Mouse (Mus musculus) embryonic facial prominence, embryonic 10.5 days (tissue): ENCODE measurements around the gene Nmt1. TPM values are rescaled to one million over a fixed set of nuclear protein-coding genes. Genes with fewer than 3 reads are reported as not detected.

Experiments used
- DNase-seq: peaks from one replicate; pipeline ENCODE4 v3.0.0-alpha.2; 2017; ENCODE audit warnings: low spot score
- H3K27ac ChIP-seq: fragments of 300-500 bp; sonication (generic); replicated peaks from 2 replicates; pipeline ENCODE4 v1.5.1; 2016; ENCODE audit warnings: mild to moderate bottlenecking
- H3K27me3 ChIP-seq: fragments of 300-500 bp; sonication (generic); replicated peaks from 2 replicates; pipeline ENCODE4 v1.6.1; 2016; ENCODE audit warnings: low read depth, mild to moderate bottlenecking; ENCODE audit not compliant: poor library complexity, severe bottlenecking
- H3K36me3 ChIP-seq: fragments of 300-500 bp; sonication (generic); replicated peaks from 2 replicates; pipeline ENCODE4 v1.6.1; 2016; ENCODE audit warnings: mild to moderate bottlenecking, moderate library complexity
- H3K4me1 ChIP-seq: fragments of 300-500 bp; sonication (generic); 2 replicates; pipeline ENCODE4 v1.6.1; 2016
- H3K4me3 ChIP-seq: fragments of 300-500 bp; sonication (generic); 2 replicates; pipeline ENCODE4 v1.5.1; 2016; ENCODE audit warnings: mild to moderate bottlenecking, moderate library complexity
- H3K9me3 ChIP-seq: fragments of 300-500 bp; sonication (generic); 2 replicates; pipeline ENCODE4 v1.6.1; 2016; ENCODE audit warnings: mild to moderate bottlenecking
- WGBS: fragments of 180-500 bp; shearing (Covaris S2); methylation state at CpG from one replicate; pipeline ENCODE4 v1.1.7; 2016; 5-methylcytosine and 5-hydroxymethylcytosine counted together
- polyA plus RNA-seq: library from polyadenylated mRNA; unstranded; fragments of >200 nt; fragmentation: Nextera tagmentation; extraction: Ambion mirVana; gene quantifications from 2 replicates; pipeline ENCODE4 v1.2.1, GENCODE M21; 2016

The Nmt1 gene
- polyA plus RNA-seq, 1 experiment from 2014 or later: 63.2 TPM

DNA sequence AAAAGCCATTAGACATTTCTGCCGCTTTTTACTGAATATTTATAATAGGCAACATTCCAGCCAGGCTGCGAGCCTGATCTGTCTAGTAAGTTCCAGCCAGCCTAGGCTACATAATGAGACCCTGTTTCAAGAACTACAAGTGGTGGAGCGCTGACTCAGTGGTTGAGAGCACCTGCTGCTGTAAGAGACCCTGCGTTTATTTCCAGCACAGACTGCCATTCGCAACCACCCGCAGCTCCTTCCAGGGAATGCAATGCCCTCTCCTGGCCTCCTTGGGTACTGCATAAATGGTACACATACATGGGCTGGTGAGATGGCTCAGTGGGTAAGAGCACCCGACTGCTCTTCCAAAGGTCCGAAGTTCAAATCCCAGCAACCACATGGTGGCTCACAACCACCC, 18.8 kb upstream of the Nmt1 start:
- DNase-seq: peak; percentile 47
- WGBS: 93% methylated on average over 8 of the region's 8 CpGs
- H3K9me3 ChIP-seq: no peaks in the 10 kb centered on the region

GRCm38 (mm10) chr11:103010454-103011205, 17.4 kb upstream of the Nmt1 start:
- Histone ChIP-seq H3K4me1 (peaks cover 16% of the 10 kb centered on the region), H3K4me3 (no peak overlapping the region), H3K36me3 (peaks cover 93% of the 10 kb centered on the region), H3K9me3 (no peaks in the 10 kb centered on the region), H3K27ac (no peak overlapping the region), H3K27me3 (no peaks in the 10 kb centered on the region)
- no peak for DNase-seq
- WGBS: 92% methylated on average over 13 of the region's 13 CpGs

More for the DNA sequence above, 18.8 kb upstream of the Nmt1 start:
- Histone ChIP-seq H3K4me1 (peaks cover 8% of the 10 kb centered on the region), H3K27ac (no peak overlapping the region), H3K36me3 (peaks cover 95% of the 10 kb centered on the region), H3K4me3 (no peak overlapping the region), H3K27me3 (no peaks in the 10 kb centered on the region)

DNA sequence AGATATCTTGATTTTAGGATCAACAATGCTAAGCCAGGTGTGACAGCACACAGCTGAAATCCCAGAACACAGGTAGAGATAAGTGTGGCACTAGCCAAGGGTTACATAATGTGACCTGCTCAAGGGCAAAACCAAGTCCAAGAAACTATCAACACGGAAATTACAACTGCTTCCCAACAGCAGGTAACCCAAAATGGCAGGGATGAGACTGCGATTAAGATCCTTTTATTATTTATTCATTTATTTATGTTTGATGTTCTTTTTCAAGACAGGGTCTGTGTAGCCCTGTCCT, 16.8 kb upstream of the Nmt1 start:
- Histone ChIP-seq H3K27ac (no peak overlapping the region), H3K4me1 (peaks cover 21% of the 10 kb centered on the region), H3K27me3 (no peaks in the 10 kb centered on the region), H3K36me3 (peaks cover 90% of the 10 kb centered on the region), H3K9me3 (no peaks in the 10 kb centered on the region), H3K4me3 (no peak overlapping the region)
- DNase-seq: no peak
- WGBS: 96% methylated on average over 2 of the region's 2 CpGs

DNA sequence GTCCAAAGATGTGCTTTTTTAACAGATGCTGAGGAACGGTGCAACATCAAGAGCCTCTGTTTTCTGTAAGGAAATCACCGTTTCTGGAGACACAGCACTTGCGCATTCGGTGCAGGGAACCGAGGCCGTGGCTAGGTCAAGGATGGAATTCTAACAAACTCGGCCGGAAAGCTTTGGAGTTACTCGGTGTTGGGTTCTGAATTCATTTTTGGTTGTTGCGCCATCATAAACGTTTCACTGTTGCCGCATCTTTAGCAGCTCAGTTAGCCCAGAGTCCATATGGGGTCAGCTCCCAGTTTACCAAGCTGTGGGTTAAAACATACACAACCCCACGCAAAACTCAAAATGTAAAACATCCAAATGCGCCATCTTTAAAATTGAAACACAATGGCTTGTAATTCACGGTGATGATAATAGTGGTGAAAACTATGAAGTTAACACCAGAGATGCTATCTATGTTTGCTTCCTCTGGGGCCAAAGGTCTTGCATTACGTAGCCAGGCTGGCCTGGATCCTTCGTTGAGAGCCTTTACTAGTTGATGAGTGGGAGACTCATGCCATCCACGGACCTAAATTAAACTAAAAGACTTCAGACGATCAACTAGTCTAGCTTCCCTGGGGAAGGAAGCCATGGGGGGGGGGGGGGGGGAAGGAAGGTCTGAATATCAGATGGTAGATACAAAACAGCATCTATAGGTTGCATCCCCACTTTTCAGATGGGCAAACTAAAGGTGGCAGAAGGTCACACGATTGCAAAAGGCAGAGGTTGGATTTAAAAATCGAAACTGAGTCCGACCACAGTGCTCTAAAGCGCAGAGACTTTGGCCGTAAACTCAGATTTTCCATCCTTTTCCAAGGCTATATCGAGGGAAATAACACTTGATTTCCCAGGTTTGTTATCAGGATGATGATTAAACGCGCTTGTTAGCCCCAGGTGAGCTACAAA, 11.8 kb upstream of the Nmt1 start:
- DNase-seq: no peak
- WGBS: 51% methylated on average over 27 of the region's 27 CpGs

GRCm38 (mm10) chr11:103016930-103017329, 11.1 kb upstream of the Nmt1 start:
- H3K36me3 ChIP-seq: peaks cover 37% of the 10 kb centered on the region
- H3K27ac ChIP-seq: peak overlapping the region; percentile 97
- H3K27me3 ChIP-seq: no peaks in the 10 kb centered on the region
- peak; percentile 99 for DNase-seq
- WGBS: under 1% methylated on average over 41 of the region's 41 CpGs
- H3K4me1 ChIP-seq: peaks cover 27% of the 10 kb centered on the region
- peak overlapping the region; percentile 83 for H3K4me3 ChIP-seq
- H3K9me3 ChIP-seq: no peaks in the 10 kb centered on the region

More for the DNA sequence above, 11.8 kb upstream of the Nmt1 start:
- Histone ChIP-seq H3K27ac (peak overlapping the region; percentile 97), H3K27me3 (no peaks in the 10 kb centered on the region), H3K36me3 (peaks cover 42% of the 10 kb centered on the region), H3K4me1 (peaks cover 27% of the 10 kb centered on the region), H3K4me3 (peak overlapping the region; percentile 83), H3K9me3 (no peaks in the 10 kb centered on the region)

- H3K9me3 ChIP-seq: no peaks in the 10 kb centered on the region
- no peak overlapping the region for H3K4me3 ChIP-seq
- H3K27ac ChIP-seq: no peak overlapping the region
- no peaks in the 10 kb centered on the region for H3K27me3 ChIP-seq
- peaks cover 27% of the 10 kb centered on the region for H3K4me1 ChIP-seq
- H3K36me3 ChIP-seq: peaks cover 32% of the 10 kb centered on the region
- 74% methylated on average over 9 of the region's 9 CpGs for WGBS
- DNase-seq: no peak
Observed at GRCm38 (mm10) chr11:103017661-103018060, 10.3 kb upstream of the Nmt1 start.

- peaks cover 27% of the 10 kb centered on the region for H3K4me1 ChIP-seq
Observed at GRCm38 (mm10) chr11:103018860-103019259, 9.1 kb upstream of the Nmt1 start.

GRCm38 (mm10) chr11:103019325-103019724, 8.7 kb upstream of the Nmt1 start:
- 78% methylated on average over 7 of the region's 7 CpGs for WGBS
- Histone ChIP-seq H3K36me3 (peaks cover 32% of the 10 kb centered on the region), H3K27me3 (no peaks in the 10 kb centered on the region), H3K27ac (no peak overlapping the region), H3K4me3 (no peak overlapping the region), H3K9me3 (no peaks in the 10 kb centered on the region), H3K4me1 (peaks cover 27% of the 10 kb centered on the region)
- no peak for DNase-seq

More at GRCm38 (mm10) chr11:103018860-103019259, 9.1 kb upstream of the Nmt1 start:
- no peak for DNase-seq
- peaks cover 29% of the 10 kb centered on the region for H3K36me3 ChIP-seq
- H3K9me3 ChIP-seq: no peaks in the 10 kb centered on the region
- 79% methylated on average over 6 of the region's 6 CpGs for WGBS
- no peak overlapping the region for H3K27ac ChIP-seq
- H3K27me3 ChIP-seq: no peaks in the 10 kb centered on the region
- no peak overlapping the region for H3K4me3 ChIP-seq

DNA sequence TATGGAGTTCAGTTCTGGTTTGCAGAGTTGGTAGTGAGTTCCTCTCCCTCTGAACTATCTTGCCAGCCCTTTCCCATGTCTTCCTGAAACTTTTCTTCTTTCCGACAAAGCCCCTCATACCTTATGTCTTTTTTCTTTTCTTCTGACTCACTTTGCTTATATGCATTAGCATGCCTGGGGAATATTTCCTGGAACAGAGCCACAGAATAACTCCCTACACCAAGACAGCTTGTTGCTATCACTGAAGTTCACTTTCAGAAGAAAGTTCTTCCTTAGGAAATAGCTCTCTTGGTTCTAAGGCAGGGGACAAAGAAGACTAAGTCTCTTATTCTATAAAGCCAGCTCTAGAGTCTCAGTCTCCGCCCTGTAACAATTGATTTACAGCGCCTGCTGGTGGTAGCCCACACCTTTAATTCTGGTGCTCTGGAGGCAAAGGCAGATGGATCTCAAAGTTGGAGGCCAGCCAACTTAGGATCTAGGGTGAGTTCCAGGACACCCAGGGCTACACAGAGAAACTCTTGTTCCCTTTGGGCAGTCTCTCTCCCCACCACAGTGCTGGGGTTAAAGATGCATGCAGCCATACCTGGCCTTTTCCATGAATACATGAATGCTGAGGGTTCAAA, 7.2 kb upstream of the Nmt1 start:
- Histone ChIP-seq H3K36me3 (peaks cover 31% of the 10 kb centered on the region), H3K27ac (no peak overlapping the region), H3K4me3 (no peak overlapping the region), H3K27me3 (no peaks in the 10 kb centered on the region), H3K9me3 (no peaks in the 10 kb centered on the region), H3K4me1 (peaks cover 17% of the 10 kb centered on the region)
- no peak for DNase-seq
- 84% methylated on average over 3 of the region's 3 CpGs for WGBS

DNA sequence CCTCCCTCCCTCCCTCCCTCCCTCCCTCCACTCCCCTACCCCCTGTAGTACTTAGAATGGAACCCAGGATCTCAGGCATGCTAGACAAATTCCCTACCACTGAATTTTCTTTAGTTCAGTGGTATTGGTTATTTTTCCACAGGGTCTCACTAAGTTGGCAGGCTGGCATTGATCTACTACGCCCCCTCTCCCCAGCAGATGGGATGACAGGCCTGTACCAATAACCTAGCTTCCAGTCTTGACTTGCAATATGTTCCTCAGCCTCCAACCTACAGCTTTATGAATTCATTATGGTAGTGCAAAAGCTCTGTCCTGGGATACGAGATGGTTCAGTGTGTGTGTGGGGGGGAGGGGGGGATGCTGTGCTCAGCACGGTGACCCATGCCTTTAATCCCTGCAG, 4.0 kb upstream of the Nmt1 start:
- WGBS: 92% methylated on average over 3 of the region's 3 CpGs
- DNase-seq: no peak
- Histone ChIP-seq H3K27me3 (no peaks in the 10 kb centered on the region), H3K9me3 (no peaks in the 10 kb centered on the region), H3K4me1 (peaks cover 17% of the 10 kb centered on the region), H3K36me3 (peaks cover 39% of the 10 kb centered on the region), H3K4me3 (no peak overlapping the region), H3K27ac (no peak overlapping the region)

DNA sequence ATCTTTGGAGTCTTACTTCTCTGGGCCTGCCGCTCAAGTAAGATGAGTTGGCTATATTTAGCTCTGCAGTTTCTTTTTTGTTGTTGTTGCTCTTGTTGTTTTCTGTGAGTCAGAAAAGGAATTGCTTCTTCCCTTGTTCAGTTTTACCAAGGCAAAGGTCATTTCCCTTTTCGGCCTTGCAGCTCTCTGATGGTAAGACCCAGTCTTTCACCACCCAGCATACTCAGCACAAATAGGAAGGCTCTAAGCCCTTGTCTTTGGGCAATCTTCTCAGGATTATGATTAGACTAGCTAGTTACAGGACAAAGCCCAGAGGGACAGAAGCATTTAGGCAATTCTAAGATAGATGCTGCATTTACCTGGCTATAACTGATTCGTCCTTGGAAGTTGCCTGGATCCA, 1.1 kb upstream of the Nmt1 start:
- Histone ChIP-seq H3K27me3 (no peaks in the 10 kb centered on the region), H3K36me3 (peaks cover 45% of the 10 kb centered on the region), H3K4me3 (peak overlapping the region; percentile 68), H3K27ac (no peak overlapping the region), H3K4me1 (peaks cover 18% of the 10 kb centered on the region), H3K9me3 (no peaks in the 10 kb centered on the region)
- DNase-seq: no peak
- 88% methylated on average over 3 of the region's 3 CpGs for WGBS

- no peak for DNase-seq
- peak overlapping the region; percentile 89 for H3K27ac ChIP-seq
- H3K4me3 ChIP-seq: peak overlapping the region; percentile 68
- no peaks in the 10 kb centered on the region for H3K9me3 ChIP-seq
- H3K4me1 ChIP-seq: peaks cover 18% of the 10 kb centered on the region
- WGBS: 16% methylated on average over 8 of the region's 8 CpGs
- no peaks in the 10 kb centered on the region for H3K27me3 ChIP-seq
- H3K36me3 ChIP-seq: peaks cover 48% of the 10 kb centered on the region
Observed at GRCm38 (mm10) chr11:103027570-103028175, 317 bp upstream of the Nmt1 start.
